Mouse (Mus musculus) hindbrain, embryonic 12.5 days (tissue): ENCODE measurements around the gene Arhgef2. TPM values are rescaled to one million over a fixed set of nuclear protein-coding genes. Genes with fewer than 3 reads are reported as not detected.
"Not testable (repeated sequence)": the region's sequence is repeated elsewhere in the genome, so short reads cannot be mapped to it uniquely, and the experiment has no call there.

Experiments
- ATAC-seq: fragments of 200-750 bp; cut with Nextera tagmentation; 2 replicates; pipeline ENCODE4 v1.8.0; 2017; ENCODE audit warnings: moderate TSS enrichment; ENCODE audit not compliant: low FRiP score
- H3K27ac ChIP-seq: fragments of 300-500 bp; sonication (generic); 2 replicates; pipeline ENCODE4 v1.5.1; 2016; ENCODE audit warnings: mild to moderate bottlenecking
- H3K27me3 ChIP-seq: fragments of 300-500 bp; sonication (generic); 2 replicates; pipeline ENCODE4 v1.6.1; 2016; ENCODE audit warnings: mild to moderate bottlenecking
- H3K36me3 ChIP-seq: fragments of 300-500 bp; sonication (generic); 2 replicates; pipeline ENCODE4 v1.6.1; 2016; ENCODE audit warnings: mild to moderate bottlenecking
- H3K4me1 ChIP-seq: fragments of 300-500 bp; sonication (generic); 2 replicates; pipeline ENCODE4 v1.6.1; 2016
- H3K4me2 ChIP-seq: fragments of 300-500 bp; sonication (generic); replicated peaks from 2 replicates; pipeline ENCODE4 v1.6.1; 2016; ENCODE audit warnings: mild to moderate bottlenecking
- H3K4me3 ChIP-seq: fragments of 300-500 bp; sonication (generic); 2 replicates; pipeline ENCODE4 v1.5.1; 2016; ENCODE audit warnings: mild to moderate bottlenecking
- H3K9ac ChIP-seq: fragments of 300-500 bp; sonication (generic); 2 replicates; pipeline ENCODE4 v1.6.1; 2016; ENCODE audit warnings: mild to moderate bottlenecking, moderate library complexity
- H3K9me3 ChIP-seq: fragments of 300-500 bp; sonication (generic); replicated peaks from 2 replicates; pipeline ENCODE4 v1.6.1; 2016; ENCODE audit warnings: mild to moderate bottlenecking
- WGBS: fragments of 180-500 bp; shearing (Covaris S2); methylation state at CpG from one replicate; pipeline ENCODE4 v1.1.7; 2016; 5-methylcytosine and 5-hydroxymethylcytosine counted together
- polyA plus RNA-seq: library from polyadenylated mRNA; unstranded; fragments of >200 nt; fragmentation: Nextera tagmentation; extraction: Ambion mirVana; gene quantifications from 2 replicates; pipeline ENCODE4 v1.2.1, GENCODE M21; 2016

The Arhgef2 gene
- polyA plus RNA-seq, 1 experiment from 2014 or later, result 179 TPM

GRCm38 (mm10) chr3:88591950-88592731 is 13.6 kb upstream of the Arhgef2 start:
- Histone ChIP-seq H3K36me3 (peaks cover 17% of the 10 kb centered on the region), H3K4me1 (peaks cover 7% of the 10 kb centered on the region; the same call in 1 of the 2 replicates), H3K9ac (no peak overlapping the region), H3K4me3 (no peak overlapping the region), H3K4me2 (no peak overlapping the region), H3K9me3 (no peaks in the 10 kb centered on the region), H3K27ac (no peak overlapping the region), H3K27me3 (no peaks in the 10 kb centered on the region)
- ATAC-seq, result no peak
- WGBS, result 37% methylated on average over 9 of the region's 9 CpGs

GRCm38 (mm10) chr3:88592942-88593576 is 12.7 kb upstream of the Arhgef2 start:
- peaks cover 7% of the 10 kb centered on the region; the same call in 1 of the 2 replicates for H3K4me1 ChIP-seq
- no peak overlapping the region for H3K4me3 ChIP-seq
- 71% methylated on average over 10 of the region's 10 CpGs for WGBS
- no peak overlapping the region for H3K4me2 ChIP-seq
- no peak for ATAC-seq
- H3K9ac ChIP-seq, result no peak overlapping the region
- no peaks in the 10 kb centered on the region for H3K27me3 ChIP-seq
- H3K36me3 ChIP-seq, result peaks cover 8% of the 10 kb centered on the region
- H3K27ac ChIP-seq, result no peak overlapping the region
- H3K9me3 ChIP-seq, result no peaks in the 10 kb centered on the region

GRCm38 (mm10) chr3:88593893-88594580 is 11.7 kb upstream of the Arhgef2 start:
- no peak overlapping the region for H3K9ac ChIP-seq
- no peak for ATAC-seq
- WGBS, result 67% methylated on average over 10 of the region's 10 CpGs
- H3K4me3 ChIP-seq, result no peak overlapping the region
- H3K9me3 ChIP-seq, result no peaks in the 10 kb centered on the region
- no peak overlapping the region for H3K27ac ChIP-seq
- no peak overlapping the region for H3K4me2 ChIP-seq
- no peaks in the 10 kb centered on the region for H3K27me3 ChIP-seq
- H3K36me3 ChIP-seq, result no peaks in the 10 kb centered on the region
- H3K4me1 ChIP-seq, result peaks cover 7% of the 10 kb centered on the region; the same call in 1 of the 2 replicates

- H3K9ac ChIP-seq, ATAC-seq, H3K9me3 ChIP-seq, H3K4me1 ChIP-seq, H3K27me3 ChIP-seq, H3K36me3 ChIP-seq, H3K4me3 ChIP-seq, H3K4me2 ChIP-seq, H3K27ac ChIP-seq: not testable (repeated sequence)
- 81% methylated on average over 4 of the region's 4 CpGs for WGBS
Observed at GRCm38 (mm10) chr3:88596547-88596946, 9.2 kb upstream of the Arhgef2 start.

- H3K9me3 ChIP-seq, result no peaks in the 10 kb centered on the region
- WGBS, result 78% methylated on average over 4 of the region's 4 CpGs
Observed at GRCm38 (mm10) chr3:88602466-88602865, 3.3 kb upstream of the Arhgef2 start.

GRCm38 (mm10) chr3:88603714-88604161 is 2.0 kb upstream of the Arhgef2 start:
- Histone ChIP-seq H3K4me2 (no peak overlapping the region), H3K36me3 (no peaks in the 10 kb centered on the region), H3K4me1 (peaks cover 12% of the 10 kb centered on the region), H3K9ac (no peak overlapping the region), H3K27me3 (0 out of 2 replicates have a peak, but pooled peaks cover 3% of the 10 kb centered on the region), H3K27ac (no peak overlapping the region), H3K9me3 (no peaks in the 10 kb centered on the region), H3K4me3 (no peak overlapping the region)
- WGBS, result 38% methylated on average over 6 of the region's 6 CpGs
- no peak for ATAC-seq

More at GRCm38 (mm10) chr3:88602466-88602865, 3.3 kb upstream of the Arhgef2 start:
- Histone ChIP-seq H3K36me3 (no peaks in the 10 kb centered on the region), H3K4me3 (no peak overlapping the region), H3K27ac (no peak overlapping the region), H3K4me2 (no peak overlapping the region), H3K27me3 (0 out of 2 replicates have a peak, but pooled peaks cover 3% of the 10 kb centered on the region), H3K9ac (no peak overlapping the region), H3K4me1 (peaks cover 4% of the 10 kb centered on the region)
- ATAC-seq, result no peak

GRCm38 (mm10) chr3:88604863-88605262 is 903 bp upstream of the Arhgef2 start:
- Histone ChIP-seq H3K36me3 (no peaks in the 10 kb centered on the region), H3K27ac (no peak overlapping the region), H3K4me2 (no peak overlapping the region), H3K9me3 (no peaks in the 10 kb centered on the region), H3K9ac (no peak overlapping the region), H3K27me3 (0 out of 2 replicates have a peak, but pooled peaks cover 3% of the 10 kb centered on the region), H3K4me3 (no peak overlapping the region), H3K4me1 (peaks cover 12% of the 10 kb centered on the region)
- 91% methylated on average over 7 of the region's 7 CpGs for WGBS
- no peak for ATAC-seq

- Histone ChIP-seq H3K4me2 (peak overlapping the region; percentile 55), H3K36me3 (no peaks in the 10 kb centered on the region), H3K4me3 (peak overlapping the region; percentile 27), H3K9me3 (no peaks in the 10 kb centered on the region), H3K27me3 (0 out of 2 replicates have a peak, but pooled peaks cover 3% of the 10 kb centered on the region), H3K27ac (peak overlapping the region; percentile 23; the same call in 1 of the 2 replicates), H3K4me1 (peaks cover 12% of the 10 kb centered on the region), H3K9ac (peak overlapping the region; percentile 46)
- peak; percentile 88 for ATAC-seq
- under 1% methylated on average over 19 of the region's 20 CpGs for WGBS
Observed at GRCm38 (mm10) chr3:88607065-88607757, 1.4 kb downstream of the Arhgef2 start.

- H3K4me2 ChIP-seq, result peak overlapping the region; percentile 55
- H3K4me3 ChIP-seq, result peak overlapping the region; percentile 27
- ATAC-seq, result peak; percentile 55
- 22% methylated on average over 10 of the region's 10 CpGs for WGBS
- H3K9me3 ChIP-seq, result no peaks in the 10 kb centered on the region
- no peaks in the 10 kb centered on the region for H3K36me3 ChIP-seq
- peak overlapping the region; percentile 46 for H3K9ac ChIP-seq
- H3K27ac ChIP-seq, result peak overlapping the region; percentile 23; the same call in 1 of the 2 replicates
- 0 out of 2 replicates have a peak, but pooled peaks cover 3% of the 10 kb centered on the region for H3K27me3 ChIP-seq
- peaks cover 12% of the 10 kb centered on the region for H3K4me1 ChIP-seq
Observed at GRCm38 (mm10) chr3:88607758-88608138, 2.0 kb downstream of the Arhgef2 start.

- peaks cover 12% of the 10 kb centered on the region for H3K4me1 ChIP-seq
- WGBS, result 83% methylated on average over 4 of the region's 4 CpGs
- no peak overlapping the region for H3K4me3 ChIP-seq
- no peak overlapping the region for H3K27ac ChIP-seq
- H3K9me3 ChIP-seq, result no peaks in the 10 kb centered on the region
- H3K9ac ChIP-seq, result no peak overlapping the region
- H3K27me3 ChIP-seq, result 0 out of 2 replicates have a peak, but pooled peaks cover 3% of the 10 kb centered on the region
- no peaks in the 10 kb centered on the region for H3K36me3 ChIP-seq
- no peak overlapping the region for H3K4me2 ChIP-seq
- ATAC-seq, result no peak
Observed at GRCm38 (mm10) chr3:88609066-88609465, 3.3 kb downstream of the Arhgef2 start.

- Histone ChIP-seq H3K4me3 (no peak overlapping the region), H3K4me2 (no peak overlapping the region), H3K27me3 (no peaks in the 10 kb centered on the region), H3K9me3 (no peaks in the 10 kb centered on the region), H3K36me3 (no peaks in the 10 kb centered on the region), H3K9ac (no peak overlapping the region), H3K4me1 (peaks cover 9% of the 10 kb centered on the region; the same call in 1 of the 2 replicates), H3K27ac (no peak overlapping the region)
- ATAC-seq, result no peak
- WGBS, result 80% methylated on average over 8 of the region's 8 CpGs
Observed at GRCm38 (mm10) chr3:88614418-88614817, 8.7 kb downstream of the Arhgef2 start.
